Mouse (Mus musculus) ES-E14 (cell line): Measurements from ENCODE around the gene Zfp704.

Experiments
- CHD2 ChIP-seq: IDR thresholded peaks from 2 replicates; pipeline ENCODE4 v1.6.1; 2014; ENCODE audit warnings: mild to moderate bottlenecking, low read depth, low read length, inconsistent platforms
- HCFC1 ChIP-seq: IDR thresholded peaks from 2 replicates; pipeline ENCODE4 v1.6.1; 2012; ENCODE audit warnings: low read length, inconsistent platforms, borderline replicate concordance; ENCODE audit not compliant: insufficient read depth
- MAFK ChIP-seq: IDR thresholded peaks from 2 replicates; pipeline ENCODE4 v1.6.1; 2014; ENCODE audit warnings: mild to moderate bottlenecking, low read depth, low read length, inconsistent platforms; ENCODE audit not compliant: insufficient read depth
- ZC3H11A ChIP-seq: IDR thresholded peaks from 2 replicates; pipeline ENCODE4 v1.6.1; 2012; ENCODE audit warnings: low read depth, mild to moderate bottlenecking, inconsistent platforms, low read length, borderline replicate concordance
- ZNF384 ChIP-seq: IDR thresholded peaks from 2 replicates; pipeline ENCODE4 v1.6.1; 2012; ENCODE audit warnings: low read depth, low read length, inconsistent platforms

DNA sequence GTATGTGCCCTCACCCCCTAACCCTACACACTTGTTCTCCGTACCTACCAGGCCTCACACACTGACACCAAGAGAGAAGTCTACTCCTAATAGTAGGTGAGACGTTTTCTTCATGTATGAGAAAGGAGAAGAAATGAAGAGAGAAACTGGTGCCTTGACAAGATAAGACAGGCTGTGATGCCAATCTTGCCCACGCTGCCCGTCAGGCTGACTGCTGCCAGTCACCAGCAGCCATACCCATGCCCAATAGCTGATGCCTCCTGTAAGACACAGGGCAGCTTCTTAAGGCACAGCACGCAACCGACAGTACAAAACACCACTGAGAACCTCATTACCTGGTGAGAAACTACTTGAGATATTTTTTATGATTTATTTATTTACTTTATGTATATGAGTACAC, 55.0 kb downstream of the Zfp704 start:
- TF ChIP-seq MAFK (no peak), ZNF384 (no peak), CHD2 (no peak), ZC3H11A (no peak), HCFC1 (no peak)
